Mouse (Mus musculus) E14TG2a.4 (cell line): ENCODE results near the gene Slc25a12.

ENCODE experiments used
- H3K27me3 ChIP-seq: 2 replicates; pipeline ENCODE4 v1.6.1; 2014; ENCODE audit warnings: low read length, control low read depth; ENCODE audit not compliant: insufficient read depth
- H3K36me3 ChIP-seq: 2 replicates; pipeline ENCODE4 v1.6.1; 2014; ENCODE audit warnings: low read length, control low read depth; ENCODE audit not compliant: insufficient read depth
- H3K4me1 ChIP-seq: replicated peaks from 2 replicates; pipeline ENCODE4 v1.6.1; 2014; ENCODE audit warnings: low read depth, low read length, control low read depth
- H3K4me3 ChIP-seq: replicated peaks from 2 replicates; pipeline ENCODE4 v1.5.1; 2014; ENCODE audit warnings: mild to moderate bottlenecking, low read length
- H3K9me3 ChIP-seq: 2 replicates; pipeline ENCODE4 v1.6.1; 2014; ENCODE audit warnings: low read length, control low read depth
- CTCF ChIP-seq: conservative IDR thresholded peaks from 2 replicates; pipeline ENCODE4 v1.5.1; 2014; ENCODE audit warnings: low read length
- NANOG ChIP-seq: IDR thresholded peaks from 2 replicates; pipeline ENCODE4 v1.6.1; 2014; ENCODE audit warnings: borderline replicate concordance, low read length, mixed read lengths
- POU5F1 ChIP-seq: IDR thresholded peaks from 2 replicates; pipeline ENCODE4 v1.6.1; 2014; ENCODE audit warnings: low read length, borderline replicate concordance

Slc25a12 gene

DNA sequence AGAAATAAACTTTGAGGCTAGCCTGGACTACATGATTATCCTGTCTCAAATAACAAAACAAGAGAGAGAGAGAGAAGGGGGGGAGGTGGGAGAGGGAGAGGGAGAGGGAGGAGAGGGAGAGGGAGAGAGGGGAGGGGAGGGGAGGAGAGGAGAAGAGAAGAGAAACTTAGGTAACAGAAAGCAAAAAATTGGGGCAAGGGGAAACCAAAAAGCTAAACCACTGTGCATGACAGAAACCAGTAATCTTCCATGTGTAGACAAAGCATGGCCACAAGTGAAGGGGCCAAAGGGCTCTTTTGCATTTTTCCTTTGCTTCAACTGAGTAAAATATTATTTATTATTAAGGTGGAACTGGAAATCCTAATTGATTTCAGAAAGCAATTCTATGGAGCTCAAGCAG is 61.2 kb downstream of the Slc25a12 start:
- H3K4me3 ChIP-seq = no peak overlapping the region
- H3K9me3 ChIP-seq = no peaks in the 10 kb centered on the region
- peaks cover 49% of the 10 kb centered on the region for H3K36me3 ChIP-seq
- H3K4me1 ChIP-seq = peaks cover 4% of the 10 kb centered on the region; the same call in 1 of the 2 replicates
- TF ChIP-seq POU5F1 (no peak), NANOG (no peak), CTCF (no peak)
- H3K27me3 ChIP-seq = no peaks in the 10 kb centered on the region

GRCm38 (mm10) chr2:71304821-71305220 is 62.7 kb downstream of the Slc25a12 start:
- Histone ChIP-seq H3K4me1 (peaks cover 4% of the 10 kb centered on the region; the same call in 1 of the 2 replicates), H3K9me3 (no peaks in the 10 kb centered on the region), H3K4me3 (no peak overlapping the region), H3K27me3 (no peaks in the 10 kb centered on the region), H3K36me3 (peaks cover 45% of the 10 kb centered on the region)
- no peak for TF ChIP-seq POU5F1
- no peak for TF ChIP-seq CTCF
- no peak for TF ChIP-seq NANOG

GRCm38 (mm10) chr2:71303221-71303620 is 64.3 kb downstream of the Slc25a12 start:
- TF ChIP-seq POU5F1 (no peak), NANOG (no peak), CTCF (no peak)
- Histone ChIP-seq H3K36me3 (peaks cover 53% of the 10 kb centered on the region), H3K4me3 (no peak overlapping the region), H3K9me3 (no peaks in the 10 kb centered on the region), H3K27me3 (no peaks in the 10 kb centered on the region), H3K4me1 (no peaks in the 10 kb centered on the region; the same call in 1 of the 2 replicates)

- no peak for TF ChIP-seq POU5F1
- Histone ChIP-seq H3K4me1 (peaks cover 3% of the 10 kb centered on the region; the same call in 1 of the 2 replicates), H3K27me3 (no peaks in the 10 kb centered on the region), H3K36me3 (peaks cover 48% of the 10 kb centered on the region), H3K4me3 (no peak overlapping the region), H3K9me3 (no peaks in the 10 kb centered on the region)
Observed at GRCm38 (mm10) chr2:71302156-71302663, 65.3 kb downstream of the Slc25a12 start.

DNA sequence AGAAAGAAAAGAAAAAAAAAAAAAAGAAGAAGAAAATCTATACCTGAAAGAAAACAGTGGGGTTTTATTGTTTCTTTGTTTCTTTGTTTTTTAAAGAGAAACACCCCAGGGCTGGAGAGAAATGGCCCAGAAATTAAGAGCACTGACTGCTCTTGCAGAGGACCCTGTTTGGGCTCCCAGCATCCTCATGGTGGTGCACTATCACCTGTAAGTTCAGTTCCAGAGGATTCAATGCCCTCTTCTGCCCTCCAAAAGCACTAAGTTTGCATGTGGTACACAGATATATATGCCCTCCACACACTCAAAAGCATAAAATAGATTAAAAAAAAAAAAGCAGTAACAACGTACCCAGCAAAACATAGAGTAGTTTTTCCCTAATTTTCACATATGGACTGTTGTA is 68.8 kb downstream of the Slc25a12 start:
- Histone ChIP-seq H3K4me3 (no peak overlapping the region), H3K27me3 (no peaks in the 10 kb centered on the region), H3K9me3 (no peaks in the 10 kb centered on the region), H3K4me1 (peaks cover 15% of the 10 kb centered on the region; the same call in 1 of the 2 replicates), H3K36me3 (peaks cover 48% of the 10 kb centered on the region)
- TF ChIP-seq CTCF (no peak), NANOG (no peak), POU5F1 (no peak)

DNA sequence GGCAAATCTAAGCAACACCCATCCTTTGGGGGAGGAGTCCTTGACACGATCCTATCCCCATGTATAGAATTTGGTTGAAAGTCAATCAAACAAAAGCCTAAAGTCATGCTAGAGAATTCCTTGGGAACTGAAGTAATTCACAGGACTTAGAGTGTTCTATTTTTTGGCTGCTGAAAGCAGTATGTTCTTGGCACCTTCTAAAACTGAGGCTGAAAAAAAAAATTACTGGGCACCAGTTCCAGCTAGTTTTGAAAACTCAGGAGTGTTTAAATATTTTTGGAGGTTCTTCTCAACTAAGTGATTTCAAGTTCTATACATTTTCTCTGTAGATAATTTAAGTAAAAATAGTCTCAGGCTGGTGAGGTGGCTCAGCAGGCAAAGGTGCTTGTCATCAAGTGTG is 70.0 kb downstream of the Slc25a12 start:
- H3K36me3 ChIP-seq = peaks cover 54% of the 10 kb centered on the region
- TF ChIP-seq POU5F1 = no peak
- no peak for TF ChIP-seq NANOG
- TF ChIP-seq CTCF = no peak

GRCm38 (mm10) chr2:71295844-71296243 is 71.7 kb downstream of the Slc25a12 start:
- peaks cover 19% of the 10 kb centered on the region for H3K4me1 ChIP-seq

More for the DNA sequence above, 70.0 kb downstream of the Slc25a12 start:
- no peaks in the 10 kb centered on the region for H3K27me3 ChIP-seq
- H3K9me3 ChIP-seq = no peaks in the 10 kb centered on the region
- peaks cover 15% of the 10 kb centered on the region; the same call in 1 of the 2 replicates for H3K4me1 ChIP-seq
- no peak overlapping the region for H3K4me3 ChIP-seq

GRCm38 (mm10) chr2:71294489-71294888 is 73.1 kb downstream of the Slc25a12 start:
- Histone ChIP-seq H3K4me1 (peaks cover 28% of the 10 kb centered on the region), H3K36me3 (peaks cover 66% of the 10 kb centered on the region), H3K27me3 (no peaks in the 10 kb centered on the region), H3K4me3 (no peak overlapping the region), H3K9me3 (no peaks in the 10 kb centered on the region)
- TF ChIP-seq NANOG (no peak), CTCF (no peak), POU5F1 (no peak)

More at GRCm38 (mm10) chr2:71295844-71296243, 71.7 kb downstream of the Slc25a12 start:
- peaks cover 57% of the 10 kb centered on the region for H3K36me3 ChIP-seq
- no peak for TF ChIP-seq POU5F1
- TF ChIP-seq CTCF = no peak
- no peak for TF ChIP-seq NANOG
- no peaks in the 10 kb centered on the region for H3K9me3 ChIP-seq
- H3K4me3 ChIP-seq = no peak overlapping the region
- no peaks in the 10 kb centered on the region for H3K27me3 ChIP-seq

GRCm38 (mm10) chr2:71293983-71294382 is 73.6 kb downstream of the Slc25a12 start:
- peaks cover 28% of the 10 kb centered on the region for H3K4me1 ChIP-seq
- peaks cover 67% of the 10 kb centered on the region for H3K36me3 ChIP-seq
- no peak for TF ChIP-seq POU5F1
- TF ChIP-seq NANOG = no peak
- TF ChIP-seq CTCF = no peak
- no peaks in the 10 kb centered on the region for H3K27me3 ChIP-seq
- no peak overlapping the region for H3K4me3 ChIP-seq
- H3K9me3 ChIP-seq = no peaks in the 10 kb centered on the region
